Mouse (Mus musculus): ENCODE measurements around the gene Vgll4. TPM values are rescaled to one million over a fixed set of nuclear protein-coding genes. Genes with fewer than 3 reads are reported as not detected.
A peak's percentile ranks its signal among the peaks of the same experiment; 100 is the strongest.

The Vgll4 gene
- total and polyA plus RNA-seq, 3 experiments, result 34.6 to 73.7 (median 37.3) TPM

- H3K4me3 ChIP-seq (replicated peaks in 1 of 3; ENCODE audit: low read depth in 2 of 3, low read length in 2 of 3, poor library complexity in 1 of 3), result no peak overlapping the region
- H3K4me2 ChIP-seq (ENCODE audit: insufficient read depth, low read depth, poor library complexity, severe bottlenecking), result no peak overlapping the region
- no peak for TF ChIP-seq KAT2A (IDR thresholded peaks at IDR 0.05; ENCODE audit: insufficient replicate concordance, low read length)
- TF ChIP-seq MAZ (IDR thresholded peaks at IDR 0.05; ENCODE audit: low read depth, low read length), result no peak
- no peak for TF ChIP-seq POLR2A (IDR thresholded peaks at IDR 0.05; ENCODE audit: low read depth, low read length)
- no peak for TF ChIP-seq ZC3H11A (IDR thresholded peaks at IDR 0.05; ENCODE audit: low read depth, low read length)
- TF ChIP-seq HCFC1 (IDR thresholded peaks at IDR 0.05; ENCODE audit: low read depth, low read length), result no peak
- TF ChIP-seq ELF1 (IDR thresholded peaks at IDR 0.05; ENCODE audit: low read depth, low read length), result no peak
- no peak for TF ChIP-seq NELFE (IDR thresholded peaks at IDR 0.05; ENCODE audit: low read depth, low read length)
- no peak for TF ChIP-seq USF1 (IDR thresholded peaks at IDR 0.05; ENCODE audit: low read depth, low read length)
- H3K27ac ChIP-seq (ENCODE audit: insufficient read depth, low read depth), result no peak overlapping the region
- dilution Hi-C loops (cut with MboI; ENCODE audit: extremely low pct_ligation_motif_present, extremely low pct_unique_long_range_greater_than_20kb, low sequenced_read_pairs), result no loop called here
- no peak overlapping the region for H3K9ac ChIP-seq (ENCODE audit: insufficient read depth, low read depth)
- in situ Hi-C loops (cut with MboI; ENCODE audit: low pct_ligation_motif_present, low pct_unique_long_range_greater_than_20kb, low sequenced_read_pairs), result loop anchor here (25.0 kb wide), 1 partner anchor 327 kb away; the partner anchor contains the start of gene Timp4
- peaks cover 4% of the 10 kb centered on the region for H3K9me3 ChIP-seq (replicated peaks; ENCODE audit: low read length)
- H3K27me3 ChIP-seq (replicated peaks), result no peaks in the 10 kb centered on the region
- peaks cover 51% of the 10 kb centered on the region for H3K79me2 ChIP-seq (replicated peaks; ENCODE audit: control insufficient read depth, extremely low read depth, insufficient read depth, poor library complexity, severe bottlenecking)
- peaks cover 37 to 59% of the 10 kb centered on the region in 2 experiments for H3K4me1 ChIP-seq (ENCODE audit: control insufficient read depth in 1 of 2, insufficient read depth in 2 of 2)
- peaks cover 5 to 22% of the 10 kb centered on the region in 2 experiments for H3K36me3 ChIP-seq (replicated peaks in 1 of 2; ENCODE audit: control insufficient read depth in 1 of 2, insufficient read depth in 1 of 2, low read length in 1 of 2)
- no peak for DNase-seq (ENCODE audit: extremely low read depth)
Observed at GRCm38 (mm10) chr6:114935362-114935761, 34.4 kb downstream of the Vgll4 start.

- dilution Hi-C loops (cut with MboI; ENCODE audit: extremely low pct_ligation_motif_present, extremely low pct_unique_long_range_greater_than_20kb, low sequenced_read_pairs), result no loop called here
- H3K9me3 ChIP-seq (replicated peaks; ENCODE audit: low read length), result peaks cover 4% of the 10 kb centered on the region
- in situ Hi-C loops (cut with MboI; ENCODE audit: low pct_ligation_motif_present, low pct_unique_long_range_greater_than_20kb, low sequenced_read_pairs), result loop anchor here (5.0 to 25.0 kb wide), 3 partner anchors 33 to 328 kb away; partner anchors contain the start of genes Timp4 and Vgll4
- no peak overlapping the region for H3K4me2 ChIP-seq (ENCODE audit: insufficient read depth, low read depth, poor library complexity, severe bottlenecking)
- no peak for DNase-seq (ENCODE audit: extremely low read depth)
- peaks cover 3 to 19% of the 10 kb centered on the region in 2 experiments for H3K36me3 ChIP-seq (replicated peaks in 1 of 2; ENCODE audit: control insufficient read depth in 1 of 2, insufficient read depth in 1 of 2, low read length in 1 of 2)
- H3K79me2 ChIP-seq (replicated peaks; ENCODE audit: control insufficient read depth, extremely low read depth, insufficient read depth, poor library complexity, severe bottlenecking), result peaks cover 47% of the 10 kb centered on the region
- peaks cover 37 to 67% of the 10 kb centered on the region in 2 experiments for H3K4me1 ChIP-seq (ENCODE audit: control insufficient read depth in 1 of 2, insufficient read depth in 2 of 2)
- peak overlapping the region in 1 of 3 experiments; percentile 2 for H3K4me3 ChIP-seq (replicated peaks in 1 of 3; ENCODE audit: low read depth in 2 of 3, low read length in 2 of 3, poor library complexity in 1 of 3)
- H3K9ac ChIP-seq (ENCODE audit: insufficient read depth, low read depth), result no peak overlapping the region
- TF ChIP-seq MAX (IDR thresholded peaks at IDR 0.05; ENCODE audit: low read length) (no peak), GABPA (IDR thresholded peaks at IDR 0.05; ENCODE audit: insufficient replicate concordance, low read depth, low read length) (no peak), TBP (conservative IDR thresholded peaks at IDR 0.05; ENCODE audit: low read depth, low read length) (no peak), NRF1 (IDR thresholded peaks at IDR 0.05; ENCODE audit: low read depth, low read length) (no peak), MYC (IDR thresholded peaks at IDR 0.05; ENCODE audit: low read depth, low read length) (no peak)
- H3K27me3 ChIP-seq (replicated peaks), result no peaks in the 10 kb centered on the region
- peak overlapping the region; percentile 59 for H3K27ac ChIP-seq (ENCODE audit: insufficient read depth, low read depth)
Observed at GRCm38 (mm10) chr6:114934045-114934444, 35.7 kb downstream of the Vgll4 start.

- Histone ChIP-seq H3K9me3 (replicated peaks; ENCODE audit: low read length) (peaks cover 4% of the 10 kb centered on the region), H3K27me3 (replicated peaks) (no peaks in the 10 kb centered on the region), H3K27ac (ENCODE audit: insufficient read depth, low read depth) (peak overlapping the region; percentile 98), H3K79me2 (replicated peaks; ENCODE audit: control insufficient read depth, extremely low read depth, insufficient read depth, poor library complexity, severe bottlenecking) (peaks cover 46% of the 10 kb centered on the region), H3K36me3 (replicated peaks in 1 of 2; ENCODE audit: control insufficient read depth in 1 of 2, insufficient read depth in 1 of 2, low read length in 1 of 2) (peaks cover 0 to 15% of the 10 kb centered on the region in 2 experiments), H3K4me2 (ENCODE audit: insufficient read depth, low read depth, poor library complexity, severe bottlenecking) (peak overlapping the region; percentile 48), H3K4me1 (ENCODE audit: control insufficient read depth in 1 of 2, insufficient read depth in 2 of 2) (peaks cover 40 to 78% of the 10 kb centered on the region in 2 experiments), H3K9ac (ENCODE audit: insufficient read depth, low read depth) (no peak overlapping the region), H3K4me3 (replicated peaks in 1 of 3; ENCODE audit: low read depth in 2 of 3, low read length in 2 of 3, poor library complexity in 1 of 3) (peak overlapping the region in 1 of 3 experiments; percentile 9)
- DNase-seq (ENCODE audit: extremely low read depth), result peak; percentile 59
- dilution Hi-C loops (cut with MboI; ENCODE audit: extremely low pct_ligation_motif_present, extremely low pct_unique_long_range_greater_than_20kb, low sequenced_read_pairs), result no loop called here
- in situ Hi-C loops (cut with MboI; ENCODE audit: low pct_ligation_motif_present, low pct_unique_long_range_greater_than_20kb, low sequenced_read_pairs), result loop anchor here (5.0 to 25.0 kb wide), 3 partner anchors 34 to 329 kb away; partner anchors contain the start of genes Timp4 and Vgll4
- TF ChIP-seq GABPA (IDR thresholded peaks at IDR 0.05; ENCODE audit: insufficient replicate concordance, low read depth, low read length) (no peak), POLR2AphosphoS2 (IDR thresholded peaks at IDR 0.05; ENCODE audit: low read depth, low read length) (no peak), MAZ (IDR thresholded peaks at IDR 0.05; ENCODE audit: low read depth, low read length) (no peak), CHD1 (IDR thresholded peaks at IDR 0.05; ENCODE audit: low read depth, low read length) (no peak), MAX (IDR thresholded peaks at IDR 0.05; ENCODE audit: low read length) (peak; percentile 73), PAX5 (IDR thresholded peaks at IDR 0.05; ENCODE audit: low read length) (no peak), ZKSCAN1 (IDR thresholded peaks at IDR 0.05; ENCODE audit: borderline replicate concordance, low read depth, low read length) (no peak), E2F4 (IDR thresholded peaks at IDR 0.05; ENCODE audit: insufficient replicate concordance, low read depth, low read length) (no peak), TCF12 (IDR thresholded peaks at IDR 0.05; ENCODE audit: low read depth, low read length) (peak; percentile 74; the same call in 1 of the 2 replicates), MAFK (IDR thresholded peaks at IDR 0.05; ENCODE audit: insufficient replicate concordance, low read length) (no peak), NELFE (IDR thresholded peaks at IDR 0.05; ENCODE audit: low read depth, low read length) (no peak), SIN3A (IDR thresholded peaks at IDR 0.05; ENCODE audit: low read length) (no peak; the same call in 1 of the 2 replicates), JUN (IDR thresholded peaks at IDR 0.05; ENCODE audit: insufficient read depth, low read depth, low read length) (peak; percentile 67), CHD2 (IDR thresholded peaks at IDR 0.05; ENCODE audit: low read length) (no peak), RAD21 (IDR thresholded peaks at IDR 0.05; ENCODE audit: low read depth, low read length) (no peak; the same call in 1 of the 2 replicates), BHLHE40 (IDR thresholded peaks at IDR 0.05; ENCODE audit: low read depth, low read length) (peak; percentile 71)
Observed at GRCm38 (mm10) chr6:114932991-114933392, 36.8 kb downstream of the Vgll4 start.

Measured in CH12.LX (cell line).